Mouse (Mus musculus): Measurements from ENCODE around the gene Bglap. TPM values are rescaled to one million over a fixed set of nuclear protein-coding genes. Genes with fewer than 3 reads are reported as not detected.
"Not testable (repeated sequence)": the region's sequence is repeated elsewhere in the genome, so short reads cannot be mapped to it uniquely, and the experiment has no call there.

Gene Bglap
- total RNA-seq (2021) = 1 to 10 TPM in 1 of 2 experiments, not detected in 1; 1.4 TPM
- long read RNA-seq, experiment 1 = 0 reads
- long read RNA-seq, experiment 2, partial matches to known transcripts = 0 of 4 reads
- long read RNA-seq, experiment 2, other reads (novel, unspliced or antisense) = 0 of 4 reads

- DNase-seq (ENCODE audit: low spot score in 2 of 2) = no peak
Measured at GRCm38 (mm10) chr3:88384364-88384763, at the start of gene Bglap. Gene Bglap (minus strand): TSS chr3:88384464.

GRCm38 (mm10) chr3:88428639-88429038 lies 44.4 kb upstream of the Bglap start:
- not testable (repeated sequence) for DNase-seq (ENCODE audit: low spot score in 2 of 2)

GRCm38 (mm10) chr3:88427342-88427905 lies 43.2 kb upstream of the Bglap start:
- no peak for DNase-seq (ENCODE audit: low spot score in 2 of 2)

- no peak for DNase-seq (ENCODE audit: low spot score in 2 of 2)
Measured at GRCm38 (mm10) chr3:88425708-88426420, 41.6 kb upstream of the Bglap start.

- DNase-seq (ENCODE audit: low spot score in 2 of 2) = no peak
Measured at GRCm38 (mm10) chr3:88425330-88425689, 41.0 kb upstream of the Bglap start.

GRCm38 (mm10) chr3:88424605-88425329 lies 40.5 kb upstream of the Bglap start, which contains the start of gene Slc25a44:
Gene Slc25a44 (minus strand): TSS chr3:88425139.
- DNase-seq (ENCODE audit: low spot score in 2 of 2) = peak; percentile 78 to 88

- DNase-seq (ENCODE audit: low spot score in 2 of 2) = no peak
Measured at GRCm38 (mm10) chr3:88422020-88422720, 37.9 kb upstream of the Bglap start.

- DNase-seq (ENCODE audit: low spot score in 2 of 2) = no peak
Measured at GRCm38 (mm10) chr3:88420771-88421170, 36.5 kb upstream of the Bglap start.

- DNase-seq (ENCODE audit: low spot score in 2 of 2) = no peak
Measured at GRCm38 (mm10) chr3:88418016-88418415, 33.8 kb upstream of the Bglap start.

- DNase-seq (ENCODE audit: low spot score in 2 of 2) = no peak
Measured at GRCm38 (mm10) chr3:88415668-88416067, 31.4 kb upstream of the Bglap start.

GRCm38 (mm10) chr3:88412636-88413035 lies 28.4 kb upstream of the Bglap start:
- DNase-seq (ENCODE audit: low spot score in 2 of 2) = no peak

GRCm38 (mm10) chr3:88411681-88412080 lies 27.4 kb upstream of the Bglap start:
- DNase-seq (ENCODE audit: low spot score in 2 of 2) = no peak

- no peak for DNase-seq (ENCODE audit: low spot score in 2 of 2)
Measured at GRCm38 (mm10) chr3:88410645-88411031, 26.4 kb upstream of the Bglap start.

- DNase-seq (ENCODE audit: low spot score in 2 of 2) = peak; percentile 86 to 95
Measured at GRCm38 (mm10) chr3:88409741-88410644, 25.7 kb upstream of the Bglap start, which contains the start of gene Pmf1. Gene Pmf1 (minus strand): TSS chr3:88410331.

GRCm38 (mm10) chr3:88408953-88409352 lies 24.7 kb upstream of the Bglap start:
- no peak for DNase-seq (ENCODE audit: low spot score in 2 of 2)

GRCm38 (mm10) chr3:88407529-88407928 lies 23.3 kb upstream of the Bglap start:
- no peak for DNase-seq (ENCODE audit: low spot score in 2 of 2)

- DNase-seq (ENCODE audit: low spot score in 2 of 2) = peak in 1 of 2 experiments; percentile 53
Measured at GRCm38 (mm10) chr3:88407090-88407489, 22.8 kb upstream of the Bglap start.

GRCm38 (mm10) chr3:88403522-88404230 lies 19.4 kb upstream of the Bglap start:
- DNase-seq (ENCODE audit: low spot score in 2 of 2) = no peak

GRCm38 (mm10) chr3:88398666-88399065 lies 14.4 kb upstream of the Bglap start:
- DNase-seq (ENCODE audit: low spot score in 2 of 2) = no peak

GRCm38 (mm10) chr3:88395742-88396141 lies 11.5 kb upstream of the Bglap start:
- DNase-seq (ENCODE audit: low spot score in 2 of 2) = no peak

All from gastrocnemius, postnatal 4 days (tissue).